Mouse (Mus musculus): ENCODE data around the gene Kmt5a.
"Not testable (repeated sequence)": the region's sequence is repeated elsewhere in the genome, so short reads cannot be mapped to it uniquely, and the experiment has no call there.

The Kmt5a gene

GRCm38 (mm10) chr5:124483655-124484396 is 44.1 kb downstream of the Kmt5a start:
- DNase-seq (ENCODE audit: low spot score): no peak

GRCm38 (mm10) chr5:124485654-124486053 is 45.9 kb downstream of the Kmt5a start:
- DNase-seq (ENCODE audit: low spot score): no peak

- DNase-seq (ENCODE audit: low spot score): no peak
Measured at GRCm38 (mm10) chr5:124488885-124489284, 49.2 kb downstream of the Kmt5a start.

- no peak for DNase-seq (ENCODE audit: low spot score)
Measured at GRCm38 (mm10) chr5:124491732-124492131, 52.0 kb downstream of the Kmt5a start.

- no peak for DNase-seq (ENCODE audit: low spot score)
Measured at GRCm38 (mm10) chr5:124492618-124493017, 52.9 kb downstream of the Kmt5a start.

- DNase-seq (ENCODE audit: low spot score): no peak
Measured at GRCm38 (mm10) chr5:124493455-124493854, 53.7 kb downstream of the Kmt5a start.

GRCm38 (mm10) chr5:124495547-124495946 is 55.8 kb downstream of the Kmt5a start:
- DNase-seq (ENCODE audit: low spot score): no peak

- no peak for DNase-seq (ENCODE audit: low spot score)
Measured at GRCm38 (mm10) chr5:124496614-124497514, 57.1 kb downstream of the Kmt5a start.

- DNase-seq (ENCODE audit: low spot score): no peak
Measured at GRCm38 (mm10) chr5:124498221-124498876, 58.6 kb downstream of the Kmt5a start.

- DNase-seq (ENCODE audit: low spot score): no peak
Measured at GRCm38 (mm10) chr5:124499001-124499400, 59.3 kb downstream of the Kmt5a start.

GRCm38 (mm10) chr5:124500037-124500436 is 60.3 kb downstream of the Kmt5a start:
- not testable (repeated sequence) for DNase-seq (ENCODE audit: low spot score)

- no peak for DNase-seq (ENCODE audit: low spot score)
Measured at GRCm38 (mm10) chr5:124500573-124500972, 60.8 kb downstream of the Kmt5a start.

- DNase-seq (ENCODE audit: low spot score): no peak
Measured at GRCm38 (mm10) chr5:124501541-124501940, 61.8 kb downstream of the Kmt5a start.

- peak; percentile 77 for DNase-seq (ENCODE audit: low spot score)
Measured at GRCm38 (mm10) chr5:124503742-124504141, 64.0 kb downstream of the Kmt5a start.

GRCm38 (mm10) chr5:124505235-124505634 is 65.5 kb downstream of the Kmt5a start:
- DNase-seq (ENCODE audit: low spot score): no peak

GRCm38 (mm10) chr5:124506731-124507359 is 67.1 kb downstream of the Kmt5a start:
- DNase-seq (ENCODE audit: low spot score): no peak

- no peak for DNase-seq (ENCODE audit: low spot score)
Measured at GRCm38 (mm10) chr5:124509200-124509599, 69.5 kb downstream of the Kmt5a start.

- no peak for DNase-seq (ENCODE audit: low spot score)
Measured at GRCm38 (mm10) chr5:124509742-124510237, 70.1 kb downstream of the Kmt5a start.

- no peak for DNase-seq (ENCODE audit: low spot score)
Measured at GRCm38 (mm10) chr5:124510536-124511050, 70.9 kb downstream of the Kmt5a start.
